Mouse (Mus musculus) liver, postnatal 0 days (tissue): ENCODE results near the gene Top3b. TPM values are rescaled to one million over a fixed set of nuclear protein-coding genes. Genes with fewer than 3 reads are reported as not detected.
"Not testable (repeated sequence)": the region's sequence is repeated elsewhere in the genome, so short reads cannot be mapped to it uniquely, and the experiment has no call there.

Experiments
- ATAC-seq: fragments of 200-750 bp; cut with Nextera tagmentation; 2 replicates; pipeline ENCODE4 v1.8.0; 2017; ENCODE audit warnings: mild to moderate bottlenecking, moderate library complexity
- DNase-seq: peaks from one replicate; pipeline ENCODE4 v3.0.0-alpha.2; 2016
- H3K27ac ChIP-seq: fragments of 300-500 bp; sonication (generic); 2 replicates; pipeline ENCODE4 v1.5.1; 2014; ENCODE audit warnings: antibody characterized with exemption, moderate library complexity, mild to moderate bottlenecking, low read depth
- H3K27me3 ChIP-seq: fragments of 300-500 bp; sonication (generic); 2 replicates; pipeline ENCODE4 v1.6.1; 2014; ENCODE audit warnings: low read length, control low read depth, mixed read lengths; ENCODE audit not compliant: insufficient read depth
- H3K36me3 ChIP-seq: fragments of 300-500 bp; sonication (generic); replicated peaks from 2 replicates; pipeline ENCODE4 v1.6.1; 2014; ENCODE audit warnings: mild to moderate bottlenecking, control low read depth, low read length, moderate library complexity, mixed read lengths; ENCODE audit not compliant: insufficient read depth
- H3K4me1 ChIP-seq: fragments of 300-500 bp; sonication (generic); 2 replicates; pipeline ENCODE4 v1.6.1; 2014; ENCODE audit warnings: antibody characterized with exemption, mild to moderate bottlenecking, control low read depth; ENCODE audit not compliant: insufficient read depth
- H3K4me2 ChIP-seq: fragments of 300-500 bp; sonication (generic); 2 replicates; pipeline ENCODE4 v1.6.1; 2014; ENCODE audit warnings: low read depth, mild to moderate bottlenecking, low read length, moderate library complexity, mixed read lengths
- H3K4me3 ChIP-seq: fragments of 300-500 bp; sonication (generic); 2 replicates; pipeline ENCODE4 v1.5.1; 2014; ENCODE audit warnings: low read depth, low read length
- H3K9ac ChIP-seq: fragments of 300-500 bp; sonication (generic); replicated peaks from 2 replicates; pipeline ENCODE4 v1.6.1; 2014; ENCODE audit warnings: mild to moderate bottlenecking, moderate library complexity
- H3K9me3 ChIP-seq: fragments of 300-500 bp; sonication (generic); 2 replicates; pipeline ENCODE4 v1.6.1; 2016; ENCODE audit warnings: mild to moderate bottlenecking, control low read depth, low read length, mixed read lengths
- CTCF ChIP-seq: sonication (generic); IDR thresholded peaks from 2 replicates; pipeline ENCODE4 v1.5.1; 2016; ENCODE audit warnings: antibody characterized with exemption, low read depth
- EP300 ChIP-seq: IDR thresholded peaks from 2 replicates; pipeline ENCODE4 v1.6.1; 2016; ENCODE audit warnings: antibody characterized with exemption, low read depth, mild to moderate bottlenecking
- WGBS: fragments of 180-500 bp; shearing (Covaris S2); extraction: QIAGEN DNeasy Blood & Tissue Kit; methylation state at CpG from one replicate; pipeline ENCODE4 v1.1.7; 2014; ENCODE audit not compliant: insufficient replicate concordance; 5-methylcytosine and 5-hydroxymethylcytosine counted together
- polyA plus RNA-seq: library from polyadenylated mRNA; unstranded; fragments of >200 nt; fragmentation: Nextera tagmentation; extraction: Ambion mirVana; gene quantifications from 2 replicates; pipeline ENCODE4 v1.2.1, GENCODE M21; 2015

Top3b gene
- polyA plus RNA-seq, 1 experiment from 2014 or later = 17.8 TPM

- Histone ChIP-seq H3K9me3 (no peaks in the 10 kb centered on the region), H3K27ac (no peak overlapping the region), H3K27me3 (no peaks in the 10 kb centered on the region), H3K9ac (no peak overlapping the region), H3K4me1 (peaks cover 5% of the 10 kb centered on the region), H3K4me3 (no peak overlapping the region), H3K36me3 (no peaks in the 10 kb centered on the region), H3K4me2 (no peak overlapping the region)
- 75% methylated on average over 3 of the region's 3 CpGs for WGBS
- DNase-seq (no peak), ATAC-seq (no peak)
- no peak for TF ChIP-seq EP300
- TF ChIP-seq CTCF = no peak
Observed at GRCm38 (mm10) chr16:16852411-16852810, 18.1 kb upstream of the Top3b start.

- TF ChIP-seq CTCF (peak; percentile 81), EP300 (no peak)
- no peak overlapping the region for H3K4me2 ChIP-seq
- no peak overlapping the region for H3K4me3 ChIP-seq
- ATAC-seq (no peak; the same call in 1 of the 2 replicates), DNase-seq (peak; percentile 68)
- no peaks in the 10 kb centered on the region for H3K36me3 ChIP-seq
- 15% methylated on average over 6 of the region's 6 CpGs for WGBS
- H3K9ac ChIP-seq = no peak overlapping the region
- H3K27ac ChIP-seq = no peak overlapping the region
- H3K9me3 ChIP-seq = no peaks in the 10 kb centered on the region
- peaks cover 10% of the 10 kb centered on the region for H3K4me1 ChIP-seq
- no peaks in the 10 kb centered on the region for H3K27me3 ChIP-seq
Observed at GRCm38 (mm10) chr16:16854836-16855235, 15.7 kb upstream of the Top3b start.

GRCm38 (mm10) chr16:16855541-16855940 is 15.0 kb upstream of the Top3b start:
- Histone ChIP-seq H3K4me1 (peaks cover 10% of the 10 kb centered on the region), H3K4me3 (no peak overlapping the region), H3K9ac (no peak overlapping the region), H3K4me2 (no peak overlapping the region), H3K27ac (no peak overlapping the region), H3K36me3 (no peaks in the 10 kb centered on the region), H3K9me3 (no peaks in the 10 kb centered on the region), H3K27me3 (no peaks in the 10 kb centered on the region)
- DNase-seq (peak; percentile 7), ATAC-seq (no peak)
- 85% methylated on average over 1 of the region's 1 CpGs for WGBS
- TF ChIP-seq CTCF (no peak), EP300 (no peak)

DNA sequence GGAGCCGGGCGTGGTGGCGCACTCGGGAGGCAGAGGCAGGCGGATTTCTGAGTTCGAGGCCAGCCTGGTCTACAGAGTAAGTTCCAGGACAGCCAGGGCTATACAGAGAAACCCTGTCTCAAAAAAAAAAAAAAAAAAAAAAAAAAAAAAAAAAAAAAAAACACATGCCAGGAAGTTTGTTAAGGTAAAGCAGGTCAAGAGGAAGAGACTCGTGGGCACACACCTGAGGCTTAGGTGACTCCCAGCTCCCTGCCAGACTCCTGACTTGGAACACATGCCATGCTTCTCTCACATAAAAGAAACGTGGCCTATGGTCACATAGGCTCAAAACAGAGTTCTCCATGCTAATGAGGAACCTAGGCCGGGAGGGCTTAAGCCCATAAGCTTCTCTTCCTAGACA is 14.5 kb upstream of the Top3b start:
- not testable (repeated sequence) for H3K36me3 ChIP-seq, H3K9me3 ChIP-seq, H3K4me3 ChIP-seq, DNase-seq, H3K27me3 ChIP-seq, H3K4me2 ChIP-seq, ATAC-seq, H3K9ac ChIP-seq
- peak overlapping the region; percentile 44; the same call in 1 of the 2 replicates for H3K27ac ChIP-seq
- H3K4me1 ChIP-seq = peaks cover 10% of the 10 kb centered on the region
- 69% methylated on average over 9 of the region's 9 CpGs for WGBS

DNA sequence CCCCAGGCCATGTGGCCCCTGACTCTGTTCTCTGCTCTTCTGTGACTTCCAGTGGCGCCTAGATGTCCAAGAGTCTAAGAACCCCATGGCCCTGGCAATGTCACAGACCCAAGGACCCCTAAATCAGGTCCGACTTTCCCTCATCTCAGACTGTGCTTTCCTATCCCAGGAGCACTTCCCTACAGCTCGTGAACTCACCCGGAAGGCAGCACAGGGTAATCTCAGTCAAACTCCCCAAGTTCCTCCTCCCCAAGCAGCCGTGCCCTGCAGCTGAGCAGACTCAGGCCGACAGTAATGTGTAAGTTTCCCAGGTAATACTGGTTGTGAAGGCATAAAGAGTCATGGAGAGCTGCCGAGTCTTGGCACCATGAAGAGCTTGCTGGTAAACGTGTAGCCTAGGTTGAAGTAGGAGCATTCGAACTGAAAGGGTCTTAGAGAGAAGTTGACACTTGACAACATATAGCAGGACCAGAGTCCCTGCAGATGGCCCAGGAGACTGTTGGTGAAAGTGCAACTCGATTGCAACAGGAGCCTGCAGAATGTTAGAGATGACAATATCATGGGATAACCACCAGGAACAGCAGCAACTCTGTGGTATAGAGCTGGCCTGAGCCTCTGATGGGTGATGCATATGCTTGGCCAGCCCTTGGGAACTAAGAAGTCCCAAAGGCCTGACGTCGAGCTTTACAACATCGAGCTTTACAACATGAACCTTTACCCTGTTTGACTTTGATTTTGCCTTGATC is 13.6 kb upstream of the Top3b start:
- peak overlapping the region; percentile 44; the same call in 1 of the 2 replicates for H3K27ac ChIP-seq
- 58% methylated on average over 13 of the region's 13 CpGs for WGBS
- H3K27me3 ChIP-seq = no peaks in the 10 kb centered on the region
- ATAC-seq (0 out of 2 replicates have a peak, but pooled peaks have one; percentile 19), DNase-seq (peak; percentile 12)
- H3K9me3 ChIP-seq = no peaks in the 10 kb centered on the region
- no peak overlapping the region for H3K9ac ChIP-seq
- TF ChIP-seq EP300 (no peak), CTCF (no peak)
- no peaks in the 10 kb centered on the region for H3K36me3 ChIP-seq
- H3K4me3 ChIP-seq = no peak overlapping the region
- H3K4me1 ChIP-seq = peaks cover 10% of the 10 kb centered on the region
- no peak overlapping the region for H3K4me2 ChIP-seq

DNA sequence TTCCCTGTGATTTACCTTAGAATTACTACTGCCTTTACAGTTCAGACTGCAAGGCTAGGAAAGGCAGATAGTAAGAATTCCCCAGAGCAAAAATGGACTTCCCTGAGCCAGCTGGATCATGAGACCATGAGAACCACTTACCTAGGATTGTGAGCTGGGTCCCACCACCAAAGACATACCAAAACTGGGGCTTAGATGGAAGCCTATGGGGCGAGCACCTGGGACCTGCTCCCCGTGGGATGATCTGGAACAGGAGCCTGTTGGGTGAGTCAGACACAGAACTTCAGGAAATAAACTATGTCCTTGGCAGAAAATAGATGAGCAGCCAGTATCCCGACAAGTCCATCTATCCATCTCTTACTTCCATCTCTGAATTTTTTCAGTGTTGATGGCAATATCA is 8.2 kb upstream of the Top3b start:
- Histone ChIP-seq H3K4me1 (peaks cover 16% of the 10 kb centered on the region), H3K27me3 (no peaks in the 10 kb centered on the region), H3K9ac (no peak overlapping the region), H3K9me3 (no peaks in the 10 kb centered on the region), H3K4me2 (no peak overlapping the region), H3K27ac (no peak overlapping the region), H3K36me3 (no peaks in the 10 kb centered on the region), H3K4me3 (no peak overlapping the region; the same call in 1 of the 2 replicates)
- ATAC-seq = no peak
- DNase-seq = peak; percentile 5
- TF ChIP-seq CTCF = no peak
- TF ChIP-seq EP300 = no peak
- 62% methylated on average over 3 of the region's 3 CpGs for WGBS
